Mouse (Mus musculus): ENCODE measurements at regions not wholly inside any gene's neighbourhood (a gene's known extent, or its start where the extent isn't known, plus 50 kb on each side); places are given as distances from the start of the nearest gene placed in this dataset.

- DNase-seq (ENCODE audit: low spot score) = no peak
Measured at GRCm38 (mm10) chr6:121560852-121561251, 74.3 kb upstream of the A2m start.

- no peak for DNase-seq (ENCODE audit: low spot score)
Measured at GRCm38 (mm10) chr6:121560393-121560793, 74.8 kb upstream of the A2m start.

- peak; percentile 5 for DNase-seq (ENCODE audit: low spot score)
Measured at GRCm38 (mm10) chr6:121556481-121556880, 78.7 kb upstream of the A2m start.

GRCm38 (mm10) chr6:121553501-121554132 lies 80.1 kb upstream of the Iqsec3 start:
- no peak for DNase-seq (ENCODE audit: low spot score)

GRCm38 (mm10) chr6:121533521-121533920 lies 60.0 kb upstream of the Iqsec3 start:
- no peak for DNase-seq (ENCODE audit: low spot score)

- peak; percentile 14 for DNase-seq (ENCODE audit: low spot score)
Measured at GRCm38 (mm10) chr6:121532926-121533325, 59.4 kb upstream of the Iqsec3 start.

GRCm38 (mm10) chr6:121531825-121532389 lies 58.4 kb upstream of the Iqsec3 start:
- DNase-seq (ENCODE audit: low spot score) = no peak

- DNase-seq (ENCODE audit: low spot score) = no peak
Measured at GRCm38 (mm10) chr6:121527281-121527680, 53.8 kb upstream of the Iqsec3 start.

- DNase-seq (ENCODE audit: low spot score) = no peak
Measured at GRCm38 (mm10) chr6:121526121-121526520, 52.6 kb upstream of the Iqsec3 start.

- no peak for DNase-seq (ENCODE audit: low spot score)
Measured at GRCm38 (mm10) chr6:121524613-121524970, 51.1 kb upstream of the Iqsec3 start.

- no peak for DNase-seq (ENCODE audit: low spot score)
Measured at GRCm38 (mm10) chr6:121523882-121524612, 50.6 kb upstream of the Iqsec3 start.
